Mouse (Mus musculus): Measurements from ENCODE around the gene Chrm3. TPM values are rescaled to one million over a fixed set of nuclear protein-coding genes. Genes with fewer than 3 reads are reported as not detected.

Gene Chrm3
- polyA plus RNA-seq, 2 experiments, result 0.98 to 1.8 TPM

DNA sequence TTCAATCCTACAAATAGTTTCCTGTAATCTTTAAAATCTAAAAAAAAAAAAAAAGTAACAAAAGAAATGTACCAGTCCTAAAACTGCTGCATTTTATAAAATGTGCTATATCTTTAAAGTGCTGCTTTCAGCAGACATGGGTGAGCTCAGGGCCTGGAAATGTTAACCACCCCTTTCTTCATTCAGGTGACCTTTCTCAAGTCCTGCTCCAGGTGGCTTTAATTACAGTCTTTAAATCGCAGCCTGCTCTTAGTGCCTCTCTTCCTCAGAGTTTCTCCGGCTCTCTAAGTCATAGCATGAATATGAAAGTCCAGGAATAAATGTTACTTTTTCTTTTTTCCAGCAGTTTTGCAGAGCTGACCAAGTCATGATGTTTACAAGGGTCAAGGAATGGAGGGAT is 229.6 kb downstream of the Chrm3 start:
- 4% methylated on average over 2 of the region's 2 CpGs for WGBS
- no peak for DNase-seq (ENCODE audit: low spot score)
- H3K9ac ChIP-seq (ENCODE audit: low read depth, low read length, severe bottlenecking), result no peak overlapping the region

DNA sequence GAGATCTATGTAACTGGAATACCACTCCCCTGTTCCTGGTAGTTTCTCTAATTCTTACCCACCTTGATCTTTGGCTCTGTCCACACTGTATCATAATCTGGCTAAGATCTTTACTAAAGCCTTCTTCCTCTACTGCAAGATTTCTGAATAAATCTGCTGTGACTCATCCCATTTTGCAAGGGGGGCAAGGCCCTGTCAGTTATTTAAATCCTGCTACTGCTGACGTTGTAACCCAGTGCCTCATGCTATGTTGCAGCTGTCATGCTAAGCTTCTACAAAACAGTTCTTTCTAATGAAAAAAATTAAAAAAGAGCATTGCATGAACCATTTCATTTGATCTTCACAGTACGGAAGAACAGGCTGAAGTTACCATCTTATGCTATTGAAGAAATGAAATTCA is 248.4 kb downstream of the Chrm3 start:
- no peak overlapping the region for H3K4me3 ChIP-seq (replicated peaks; ENCODE audit: low read length)
- no peak for DNase-seq (ENCODE audit: low spot score)
- no peak for ATAC-seq (ENCODE audit: low FRiP score, low read depth)
- no peak for TF ChIP-seq POLR2A (IDR thresholded peaks at IDR 0.05; ENCODE audit: borderline replicate concordance, extremely low read depth, insufficient read depth, insufficient read length)
- H3K27ac ChIP-seq (replicated peaks; ENCODE audit: low read depth, low read length), result no peak overlapping the region
- 66% methylated on average over 2 of the region's 2 CpGs for WGBS
- H3K9ac ChIP-seq (ENCODE audit: low read depth, low read length, severe bottlenecking), result no peak overlapping the region
- H3K4me2 ChIP-seq (replicated peaks; ENCODE audit: low read depth, low read length, severe bottlenecking), result no peak overlapping the region
- H3K36me3 ChIP-seq (ENCODE audit: control insufficient read depth, insufficient read depth, low read length), result no peaks in the 10 kb centered on the region
- no peaks in the 10 kb centered on the region for H3K27me3 ChIP-seq (ENCODE audit: control insufficient read depth, insufficient read depth, low read length)
- H3K9me3 ChIP-seq (ENCODE audit: control insufficient read depth, low read length), result no peaks in the 10 kb centered on the region
- no peaks in the 10 kb centered on the region for H3K4me1 ChIP-seq (ENCODE audit: control insufficient read depth, insufficient read depth, low read length)

More for the DNA sequence above, 229.6 kb downstream of the Chrm3 start:
- no peak for ATAC-seq (ENCODE audit: low FRiP score, low read depth)
- Histone ChIP-seq H3K4me1 (ENCODE audit: control insufficient read depth, insufficient read depth, low read length) (no peaks in the 10 kb centered on the region), H3K4me2 (replicated peaks; ENCODE audit: low read depth, low read length, severe bottlenecking) (no peak overlapping the region), H3K36me3 (ENCODE audit: control insufficient read depth, insufficient read depth, low read length) (no peaks in the 10 kb centered on the region), H3K27me3 (ENCODE audit: control insufficient read depth, insufficient read depth, low read length) (no peaks in the 10 kb centered on the region), H3K4me3 (replicated peaks; ENCODE audit: low read length) (no peak overlapping the region), H3K9me3 (ENCODE audit: control insufficient read depth, low read length) (no peaks in the 10 kb centered on the region), H3K27ac (replicated peaks; ENCODE audit: low read depth, low read length) (no peak overlapping the region)
- TF ChIP-seq POLR2A (IDR thresholded peaks at IDR 0.05; ENCODE audit: borderline replicate concordance, extremely low read depth, insufficient read depth, insufficient read length), result no peak

DNA sequence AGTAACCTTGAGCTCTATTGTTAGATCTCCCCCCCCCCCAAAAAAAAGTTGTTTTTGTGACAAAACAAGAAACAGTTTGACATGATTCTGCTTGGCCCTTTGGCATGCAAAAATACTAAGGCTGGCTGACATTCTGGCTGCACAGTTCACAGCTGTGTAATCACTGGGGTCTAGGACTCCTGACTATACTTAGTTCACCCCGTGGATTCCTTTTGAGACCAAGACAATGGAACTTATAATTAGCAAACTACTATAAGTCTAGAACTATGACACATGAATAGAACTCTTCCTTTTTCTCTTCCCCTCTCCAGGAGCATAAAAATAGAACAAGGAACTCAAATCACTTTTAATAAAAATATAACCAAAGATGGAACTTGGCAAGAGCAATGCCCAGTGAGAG is 251.1 kb downstream of the Chrm3 start:
- no peaks in the 10 kb centered on the region for H3K9me3 ChIP-seq (ENCODE audit: control insufficient read depth, low read length)
- 63% methylated on average over 1 of the region's 1 CpGs for WGBS
- H3K4me3 ChIP-seq (replicated peaks; ENCODE audit: low read length), result no peak overlapping the region
- H3K4me1 ChIP-seq (ENCODE audit: control insufficient read depth, insufficient read depth, low read length), result no peaks in the 10 kb centered on the region
- no peak overlapping the region for H3K27ac ChIP-seq (replicated peaks; ENCODE audit: low read depth, low read length)
- TF ChIP-seq POLR2A (IDR thresholded peaks at IDR 0.05; ENCODE audit: borderline replicate concordance, extremely low read depth, insufficient read depth, insufficient read length), result no peak
- ATAC-seq (ENCODE audit: low FRiP score, low read depth), result no peak
- H3K27me3 ChIP-seq (ENCODE audit: control insufficient read depth, insufficient read depth, low read length), result no peaks in the 10 kb centered on the region
- H3K9ac ChIP-seq (ENCODE audit: low read depth, low read length, severe bottlenecking), result no peak overlapping the region
- no peak for DNase-seq (ENCODE audit: low spot score)
- H3K36me3 ChIP-seq (ENCODE audit: control insufficient read depth, insufficient read depth, low read length), result no peaks in the 10 kb centered on the region
- H3K4me2 ChIP-seq (replicated peaks; ENCODE audit: low read depth, low read length, severe bottlenecking), result no peak overlapping the region

DNA sequence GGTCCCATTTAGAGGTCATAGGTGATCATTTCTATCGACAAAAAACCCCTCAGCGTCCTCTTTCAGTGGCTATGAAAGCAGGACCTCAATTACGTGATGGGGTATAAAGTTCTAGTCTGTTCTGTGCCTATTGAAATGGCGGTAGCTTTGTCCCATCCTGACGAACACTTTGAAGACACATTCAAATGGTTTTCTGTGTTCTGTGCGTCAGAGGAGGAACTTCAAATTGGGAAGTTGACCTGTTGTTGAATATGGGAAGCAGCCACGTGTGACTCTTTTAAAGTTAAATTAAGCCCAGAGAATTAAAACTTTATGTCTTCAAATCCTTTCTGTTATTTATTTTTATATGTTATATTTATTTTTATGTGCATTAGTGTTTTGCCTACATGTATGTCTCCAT is 253.3 kb downstream of the Chrm3 start:
- WGBS, result 80% methylated on average over 7 of the region's 7 CpGs
- no peak for TF ChIP-seq POLR2A (IDR thresholded peaks at IDR 0.05; ENCODE audit: borderline replicate concordance, extremely low read depth, insufficient read depth, insufficient read length)
- Histone ChIP-seq H3K9me3 (ENCODE audit: control insufficient read depth, low read length) (no peaks in the 10 kb centered on the region), H3K27ac (replicated peaks; ENCODE audit: low read depth, low read length) (no peak overlapping the region), H3K4me3 (replicated peaks; ENCODE audit: low read length) (no peak overlapping the region), H3K9ac (ENCODE audit: low read depth, low read length, severe bottlenecking) (no peak overlapping the region), H3K27me3 (ENCODE audit: control insufficient read depth, insufficient read depth, low read length) (no peaks in the 10 kb centered on the region), H3K36me3 (ENCODE audit: control insufficient read depth, insufficient read depth, low read length) (no peaks in the 10 kb centered on the region), H3K4me1 (ENCODE audit: control insufficient read depth, insufficient read depth, low read length) (no peaks in the 10 kb centered on the region), H3K4me2 (replicated peaks; ENCODE audit: low read depth, low read length, severe bottlenecking) (no peak overlapping the region)
- no peak for ATAC-seq (ENCODE audit: low FRiP score, low read depth)
- DNase-seq (ENCODE audit: low spot score), result no peak

DNA sequence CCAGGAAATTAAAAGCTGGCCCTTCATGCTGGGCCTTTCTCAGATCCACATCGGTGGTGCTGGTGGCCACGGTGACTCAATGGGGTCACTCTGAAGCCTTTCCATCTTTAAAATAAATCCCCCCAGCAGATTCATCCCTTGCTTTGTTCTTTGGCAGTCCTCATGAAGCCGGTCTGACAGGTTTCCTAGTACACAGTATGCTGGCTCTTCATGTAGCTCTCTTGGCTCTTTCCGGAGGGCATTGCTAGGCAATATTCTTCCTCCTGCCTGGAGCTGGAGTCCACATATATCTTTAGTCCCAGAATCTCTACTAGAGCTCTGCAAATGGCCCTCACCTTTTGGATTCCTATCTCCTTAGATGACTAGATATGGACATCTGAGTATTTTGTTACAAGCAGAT is 269.9 kb downstream of the Chrm3 start:
- WGBS, result 77% methylated on average over 4 of the region's 4 CpGs
- no peak for DNase-seq (ENCODE audit: low spot score)
- Histone ChIP-seq H3K36me3 (ENCODE audit: control insufficient read depth, insufficient read depth, low read length) (no peaks in the 10 kb centered on the region), H3K4me1 (ENCODE audit: control insufficient read depth, insufficient read depth, low read length) (no peaks in the 10 kb centered on the region), H3K4me3 (replicated peaks; ENCODE audit: low read length) (no peak overlapping the region), H3K4me2 (replicated peaks; ENCODE audit: low read depth, low read length, severe bottlenecking) (no peak overlapping the region), H3K9me3 (ENCODE audit: control insufficient read depth, low read length) (no peaks in the 10 kb centered on the region), H3K9ac (ENCODE audit: low read depth, low read length, severe bottlenecking) (no peak overlapping the region), H3K27ac (replicated peaks; ENCODE audit: low read depth, low read length) (no peak overlapping the region), H3K27me3 (ENCODE audit: control insufficient read depth, insufficient read depth, low read length) (no peaks in the 10 kb centered on the region)
- ATAC-seq (ENCODE audit: low FRiP score, low read depth), result no peak
- no peak for TF ChIP-seq POLR2A (IDR thresholded peaks at IDR 0.05; ENCODE audit: borderline replicate concordance, extremely low read depth, insufficient read depth, insufficient read length)

DNA sequence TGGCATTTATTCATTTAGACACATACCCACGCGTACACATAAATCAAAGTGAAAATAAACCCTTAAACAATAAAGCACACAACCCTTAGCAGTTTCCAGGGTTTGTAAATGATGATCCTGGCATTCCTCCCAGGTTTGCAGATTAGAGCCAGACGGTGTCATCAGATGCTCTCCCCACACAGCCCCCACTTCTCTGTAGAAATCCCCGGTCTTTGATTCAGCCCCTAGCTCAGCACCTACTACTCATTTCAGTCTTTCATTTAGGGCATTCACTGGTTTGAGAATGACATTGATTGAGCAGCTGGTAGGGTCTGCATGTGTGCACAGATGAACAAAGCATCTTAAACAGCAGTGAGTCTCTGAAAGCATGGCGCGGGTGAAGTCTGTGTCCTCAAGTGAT is 274.3 kb downstream of the Chrm3 start:
- 77% methylated on average over 6 of the region's 6 CpGs for WGBS
- Histone ChIP-seq H3K27me3 (ENCODE audit: control insufficient read depth, insufficient read depth, low read length) (no peaks in the 10 kb centered on the region), H3K4me2 (replicated peaks; ENCODE audit: low read depth, low read length, severe bottlenecking) (no peak overlapping the region), H3K36me3 (ENCODE audit: control insufficient read depth, insufficient read depth, low read length) (no peaks in the 10 kb centered on the region), H3K4me1 (ENCODE audit: control insufficient read depth, insufficient read depth, low read length) (no peaks in the 10 kb centered on the region), H3K9me3 (ENCODE audit: control insufficient read depth, low read length) (no peaks in the 10 kb centered on the region), H3K4me3 (replicated peaks; ENCODE audit: low read length) (no peak overlapping the region), H3K27ac (replicated peaks; ENCODE audit: low read depth, low read length) (no peak overlapping the region), H3K9ac (ENCODE audit: low read depth, low read length, severe bottlenecking) (no peak overlapping the region)
- ATAC-seq (ENCODE audit: low FRiP score, low read depth), result no peak
- no peak for DNase-seq (ENCODE audit: low spot score)
- TF ChIP-seq POLR2A (IDR thresholded peaks at IDR 0.05; ENCODE audit: borderline replicate concordance, extremely low read depth, insufficient read depth, insufficient read length), result no peak
